20 mouse cellular contexts compared by ENCODE assay signal in the genomic region with DNA sequence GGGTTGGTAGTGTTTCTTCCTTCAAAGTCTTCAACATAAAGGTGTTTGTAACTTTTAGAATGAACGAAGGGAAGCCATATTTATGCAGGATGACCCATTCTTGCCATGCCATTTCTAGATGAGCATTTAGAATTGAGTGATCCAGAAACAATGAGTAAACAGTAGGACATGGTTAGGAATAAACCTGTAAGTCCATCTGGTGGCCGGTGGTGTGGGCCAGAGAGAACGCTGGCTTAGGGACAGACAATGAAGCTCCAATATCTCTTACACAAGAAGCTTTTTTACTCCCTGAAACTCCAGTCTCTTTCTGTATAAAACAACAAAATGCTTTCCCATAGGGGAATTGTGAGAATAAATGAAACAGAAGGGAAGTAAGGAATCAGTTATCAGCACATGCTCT.
A peak's percentile ranks its signal among the peaks of the same experiment; 100 is the strongest.
DNase-seq lines count a peak whose midpoint lies in the region; ATAC-seq lines count a peak whose summit lies in the region.
"Had no signal": no experiment of that assay in that cellular context is flagged by ENCODE, and none has a peak within 500 bp of the region (broad histone marks: within the 10 kb centered on the region; RNA-seq: fewer than 3 reads in every experiment).

No protein-coding gene starts in this region.

- intact Hi-C loops in gastrocnemius, postnatal 14 days (cut with DNase I; ENCODE audit: low total_unique reads), result no loop called here

- peak; percentile 86 for ATAC-seq in cerebellum, adult (ENCODE audit: insufficient number of reproducible peaks, low FRiP score, low TSS enrichment)
- ATAC-seq: activated CD4-positive, CD25-positive, alpha-beta regulatory T cell, adult 4 months; forebrain, embryonic 13.5 days; forebrain, embryonic 16.5 days; hindbrain, postnatal 0 days; intestine, postnatal 0 days had no signal

- DNase-seq in cerebellum, postnatal 4 days (ENCODE audit: low spot score in 2 of 2), result no peak
- peak; percentile 58 for DNase-seq in cerebellum, adult 11-12 months
- DNase-seq in cerebellum, adult 8-10 months, result peak; percentile 36
- peak; percentile 29 to 51 for DNase-seq in cerebellum, postnatal 36 days
- DNase-seq in gastrocnemius, postnatal 14 days, result no peak
- DNase-seq in left cerebral cortex, adult 18-20 months (ENCODE audit: low spot score in 2 of 2), result no peak
- no peak for DNase-seq in adrenal gland, adult 18-20 months (ENCODE audit: low spot score in 2 of 2)
- DNase-seq: adrenal gland, postnatal 10 days; adrenal gland, postnatal 36 days; gastrocnemius, postnatal 10 days; heart, adult 18-20 months; heart, postnatal 14 days; heart, postnatal 4 days; kidney, adult 2 months had no signal

Comparison
In these comparisons a context has a peak if more than half of its experiments do, and no peak if none do; other contexts are left out.
1. DNase-seq: peak in cerebellum, adult 11-12 months (single experiment), cerebellum, adult 8-10 months (single experiment) and cerebellum, postnatal 36 days (2 of 2); none in cerebellum, postnatal 4 days (0 of 2), gastrocnemius, postnatal 14 days (single experiment), left cerebral cortex, adult 18-20 months (0 of 2) and adrenal gland, adult 18-20 months (0 of 2).